Mouse (Mus musculus) spleen, postnatal 14 days (tissue): ENCODE results near the gene Cisd3.
A peak's percentile ranks its signal among the peaks of the same experiment; 100 is the strongest.
"Not testable (repeated sequence)": the region's sequence is repeated elsewhere in the genome, so short reads cannot be mapped to it uniquely, and the experiment has no call there.

Experiments used
- DNase-seq, 2 experiments: peaks; one replicate each; pipeline ENCODE4 v3.0.0; 2021 to 2022; ENCODE audit warnings: low spot score in 2 of 2

The Cisd3 gene

DNA sequence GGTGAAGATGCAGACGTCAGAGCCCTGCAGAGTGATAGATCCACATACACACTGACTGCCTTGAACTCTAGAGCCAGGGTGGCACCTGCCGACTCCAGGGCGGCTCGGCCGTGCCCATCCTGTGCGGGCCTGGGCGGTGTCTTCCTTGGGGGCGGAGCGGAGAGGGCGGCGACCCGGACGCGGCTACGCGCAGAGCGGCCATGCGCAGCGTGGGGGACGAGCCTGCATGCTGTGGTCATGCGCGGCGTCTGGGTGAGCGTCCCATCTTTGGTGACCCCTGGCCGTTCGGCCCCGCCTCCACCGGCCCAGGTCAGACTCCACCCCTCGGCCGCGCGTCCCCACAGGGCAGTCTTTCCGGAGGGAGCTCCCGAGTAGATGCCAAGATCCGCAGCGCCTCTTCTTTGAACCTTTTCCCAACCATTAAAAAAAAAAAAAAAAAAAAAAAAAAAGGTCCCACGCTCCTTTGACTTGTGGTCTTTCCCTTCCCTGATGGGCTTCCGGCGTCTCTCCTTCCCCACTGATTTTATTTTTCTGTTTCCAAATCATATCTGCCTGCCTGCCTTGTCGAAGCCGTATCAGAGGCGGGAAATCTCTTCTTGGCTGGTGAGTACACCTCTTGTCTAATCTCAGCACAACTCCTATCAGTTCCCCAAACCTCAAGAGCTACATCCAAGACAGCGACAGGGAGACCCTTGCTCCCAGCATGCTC, at the start of gene Cisd3:
Gene Cisd3 (plus strand): TSS at position 214 of the 709 bp plus-strand sequence.
- DNase-seq = peak; percentile 72 to 77

DNA sequence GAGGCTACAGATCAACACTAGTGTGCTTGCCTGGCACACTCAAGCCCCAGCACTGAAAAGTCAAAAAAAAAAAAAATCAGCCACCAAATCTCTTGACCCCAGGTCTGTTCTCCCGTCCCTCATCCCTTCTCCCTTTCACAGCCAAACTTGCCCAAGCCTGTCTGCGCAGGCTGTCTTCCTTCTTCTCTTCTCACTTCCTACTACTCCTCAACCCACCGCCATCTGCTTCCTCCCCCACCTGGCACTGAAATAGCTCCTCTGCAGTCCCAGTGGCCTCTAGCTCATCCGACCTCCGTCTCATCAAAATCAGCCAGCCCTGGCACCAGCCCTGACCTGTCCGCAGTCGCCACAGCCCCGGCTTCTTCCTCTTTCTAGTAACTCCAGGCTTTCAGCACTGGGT, 44.0 kb upstream of the Cisd3 start:
- DNase-seq = no peak

DNA sequence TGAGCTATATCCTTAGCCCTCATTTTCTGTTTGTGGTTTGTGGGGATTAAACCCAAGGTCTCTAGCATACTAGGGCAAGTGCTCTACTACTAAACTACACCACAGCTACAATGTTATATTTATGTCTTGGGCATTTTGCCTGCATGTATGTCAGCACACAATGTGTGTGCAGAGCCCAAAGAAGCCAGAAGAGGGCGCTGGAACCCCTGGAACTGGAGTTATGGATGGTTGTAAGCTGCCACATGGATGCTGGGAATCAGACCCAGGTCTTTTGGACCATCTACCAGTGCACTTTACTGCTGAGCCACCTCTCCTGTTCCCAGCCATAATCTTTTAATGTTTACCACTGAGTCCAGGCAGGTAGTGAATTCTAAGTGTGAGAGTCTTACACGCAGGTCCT, 42.9 kb upstream of the Cisd3 start:
- no peak for DNase-seq

DNA sequence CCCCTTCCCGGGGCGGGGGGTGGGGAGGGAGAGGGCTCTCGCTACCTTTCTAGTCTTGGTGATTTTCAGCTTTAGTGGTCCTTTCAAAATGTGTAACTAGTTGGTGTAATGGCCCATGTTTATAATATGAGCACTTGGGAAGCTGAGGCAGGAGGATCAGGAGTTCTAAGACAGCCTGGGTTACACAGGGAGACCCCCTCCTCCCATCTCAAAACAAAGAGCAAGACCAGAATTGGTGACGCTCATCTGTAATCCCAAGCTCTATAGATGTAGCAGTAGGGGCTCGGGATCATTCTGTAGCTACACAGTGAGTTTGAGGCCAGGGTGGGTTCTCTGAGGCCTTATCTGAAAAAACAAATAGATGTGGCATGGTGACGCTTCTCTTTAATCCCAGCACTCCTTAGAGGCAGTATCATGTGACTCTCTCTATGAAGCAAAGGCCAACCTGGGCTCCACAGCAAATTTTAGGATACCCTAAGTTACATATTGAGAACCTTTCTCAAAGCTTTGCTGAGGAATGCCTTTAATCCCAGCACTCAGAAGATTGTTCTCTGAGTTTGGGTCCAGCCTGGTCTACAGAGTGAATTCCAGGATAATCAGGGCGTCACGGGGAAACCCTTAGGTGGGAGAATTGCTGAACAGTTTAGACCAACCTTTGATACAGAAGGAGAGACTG, 42.1 kb upstream of the Cisd3 start:
- no peak for DNase-seq

DNA sequence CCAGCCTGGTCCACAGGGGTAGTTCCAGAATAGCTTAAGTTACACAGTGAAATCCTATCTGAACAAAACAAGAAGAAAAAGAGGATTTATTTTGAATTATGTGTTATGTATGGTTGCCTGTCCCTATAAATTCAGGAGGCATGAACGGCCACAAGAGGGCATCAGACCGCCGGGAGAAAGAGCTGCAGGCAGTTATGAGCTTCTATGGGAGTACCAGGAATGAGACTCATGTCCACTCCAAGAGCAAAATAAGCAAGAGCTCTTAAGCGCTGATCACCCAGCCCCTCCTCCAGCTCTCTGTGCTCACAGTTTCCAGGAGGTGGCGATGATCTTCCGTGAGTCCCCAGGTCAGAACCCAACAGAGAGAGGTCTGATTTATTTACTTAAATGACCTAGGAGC, 40.8 kb upstream of the Cisd3 start:
- DNase-seq = peak in 1 of 2 experiments; percentile 65

DNA sequence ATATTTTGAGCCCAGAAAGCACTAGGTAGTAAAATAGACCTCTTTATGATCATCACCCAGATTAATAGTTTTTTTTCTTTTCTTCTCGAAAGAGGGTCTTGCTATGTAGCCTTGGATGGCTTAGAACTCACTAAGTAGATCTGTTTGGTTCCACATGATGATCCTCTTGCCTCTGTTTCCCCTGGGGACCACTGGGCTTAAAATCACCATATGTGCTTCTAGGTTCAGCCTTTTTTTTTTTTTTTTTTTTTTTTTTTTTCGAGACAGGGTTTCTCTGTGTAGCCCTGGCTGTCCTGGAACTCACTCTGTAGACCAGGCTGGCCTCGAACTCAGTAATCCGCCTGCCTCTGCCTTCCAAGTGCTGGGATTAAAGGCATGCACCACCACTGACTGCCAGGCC, 37.1 kb upstream of the Cisd3 start:
- not testable (repeated sequence) for DNase-seq

DNA sequence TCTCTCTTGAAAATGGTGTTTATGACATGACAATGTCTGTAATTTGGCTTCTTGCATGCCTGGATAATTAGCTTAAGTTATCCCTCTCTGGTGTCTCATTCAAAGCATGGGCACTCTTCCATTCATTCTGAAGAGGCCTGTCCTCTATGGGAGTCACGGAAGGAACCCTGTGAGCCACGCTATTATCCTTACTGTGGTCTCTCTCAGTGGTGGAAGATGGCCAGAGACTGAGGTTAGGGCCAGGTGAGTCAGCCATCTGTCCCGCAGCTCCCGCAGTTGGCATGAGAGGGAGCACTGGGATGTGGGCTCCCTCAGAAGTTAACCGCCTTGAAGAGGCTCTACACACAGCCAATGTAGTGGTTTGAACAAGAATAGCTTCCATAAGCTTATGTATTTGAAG, 35.3 kb upstream of the Cisd3 start:
- no peak for DNase-seq

DNA sequence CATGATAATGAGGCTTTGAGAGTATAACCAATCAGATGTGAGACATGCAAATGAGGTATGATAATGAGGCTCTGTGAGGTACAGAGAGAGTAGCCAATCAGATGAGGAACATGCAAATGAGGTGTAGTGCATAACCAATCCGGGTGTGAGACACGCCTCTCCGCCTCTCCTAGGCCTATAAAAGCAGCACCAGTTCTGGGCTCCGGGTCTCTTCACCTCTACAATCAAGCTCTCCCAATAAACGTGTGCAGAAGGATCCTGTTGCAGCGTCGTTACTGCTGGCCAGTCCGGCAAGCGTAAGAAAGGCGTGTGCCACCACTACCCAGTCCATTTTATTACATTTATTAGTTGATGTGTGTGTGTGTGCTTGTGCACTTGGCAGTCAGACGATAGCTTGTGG, 32.2 kb upstream of the Cisd3 start:
- not testable (repeated sequence) for DNase-seq

DNA sequence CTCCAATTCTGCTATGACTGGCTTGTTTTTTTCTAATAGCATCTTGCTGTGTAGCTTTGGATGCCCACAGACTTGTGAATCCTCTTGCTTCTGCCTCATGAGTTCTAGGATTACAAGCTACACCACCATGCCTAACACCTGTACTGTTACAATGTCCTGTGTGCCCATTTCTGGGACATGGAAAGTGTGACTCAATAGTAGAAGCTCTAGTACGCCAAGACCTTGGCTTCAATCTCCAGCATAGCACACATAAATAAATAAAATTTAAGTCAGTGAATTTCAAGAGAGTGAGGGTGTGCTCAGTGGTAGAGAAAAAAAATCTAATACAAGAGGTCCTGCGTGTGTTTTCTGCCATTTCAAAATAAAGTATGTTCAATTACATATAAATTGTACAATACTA, 31.4 kb upstream of the Cisd3 start:
- DNase-seq = no peak

DNA sequence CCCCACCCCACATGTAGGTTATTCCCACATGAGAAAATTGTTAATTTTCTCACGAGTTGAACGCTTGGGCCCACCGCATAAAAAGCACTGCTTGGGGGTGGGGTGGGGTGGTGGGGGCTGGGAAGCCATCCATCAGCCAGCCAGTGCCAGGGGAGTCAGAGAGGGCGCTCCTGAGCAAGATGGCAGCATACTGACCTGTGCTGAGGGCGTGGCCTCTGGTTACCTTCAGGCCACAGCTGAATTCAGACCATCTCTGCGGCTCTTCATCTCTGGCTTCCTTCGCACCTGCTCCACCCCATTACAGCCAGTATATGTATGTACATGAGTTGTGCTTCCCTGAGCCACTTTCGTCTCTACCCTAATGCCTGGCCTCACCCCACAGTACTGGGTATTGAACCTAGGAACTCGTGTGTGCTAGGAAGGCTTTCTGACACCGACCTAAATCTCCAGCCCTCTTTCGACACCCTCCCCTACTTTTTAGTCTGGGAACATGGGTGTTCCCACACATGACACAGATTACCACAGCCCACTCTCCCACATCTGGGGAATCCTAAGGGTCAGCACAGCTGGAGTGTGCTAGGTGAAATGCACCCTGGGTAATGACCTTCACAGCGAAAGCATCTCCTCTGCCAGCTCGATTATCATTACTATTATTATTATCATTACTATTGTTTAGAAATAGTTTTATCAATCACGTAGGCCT, 29.2 kb upstream of the Cisd3 start:
- no peak for DNase-seq

DNA sequence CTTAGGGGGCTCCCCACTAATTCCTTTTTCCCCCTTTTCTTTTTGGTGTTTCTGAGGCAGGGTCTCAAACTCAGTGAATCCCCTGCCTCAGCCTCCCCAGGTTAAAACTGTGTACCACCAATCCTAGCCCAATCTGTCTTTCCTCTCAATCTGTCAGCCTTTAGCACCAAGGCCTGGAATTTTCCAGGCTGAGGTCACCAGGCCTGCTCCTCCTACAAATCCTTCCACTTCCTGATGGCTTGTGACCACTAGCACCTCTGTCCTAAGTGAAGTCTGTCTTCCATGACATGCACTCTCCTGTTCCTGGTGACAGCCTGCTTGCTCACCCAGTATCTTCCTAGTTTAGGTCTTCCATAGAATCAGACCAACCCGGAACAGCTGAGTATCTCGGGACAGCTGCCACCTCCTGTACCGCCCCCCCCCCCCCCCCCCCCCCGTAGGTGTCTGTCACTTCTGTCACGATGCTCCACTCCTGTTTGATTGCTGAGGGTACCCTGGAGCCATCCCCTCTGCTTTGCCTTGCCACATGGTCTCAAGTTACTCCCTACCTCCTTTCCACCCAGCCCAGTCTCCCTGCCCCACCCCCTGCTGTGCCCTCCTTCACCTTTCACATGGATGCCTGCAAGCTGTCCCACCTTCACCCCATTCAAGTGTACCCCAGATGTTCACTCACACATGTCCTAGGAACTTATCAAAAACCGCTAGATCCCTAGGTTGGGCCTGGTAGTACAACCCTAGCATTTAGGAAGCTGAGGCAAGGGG, 28.3 kb upstream of the Cisd3 start:
- DNase-seq = no peak

DNA sequence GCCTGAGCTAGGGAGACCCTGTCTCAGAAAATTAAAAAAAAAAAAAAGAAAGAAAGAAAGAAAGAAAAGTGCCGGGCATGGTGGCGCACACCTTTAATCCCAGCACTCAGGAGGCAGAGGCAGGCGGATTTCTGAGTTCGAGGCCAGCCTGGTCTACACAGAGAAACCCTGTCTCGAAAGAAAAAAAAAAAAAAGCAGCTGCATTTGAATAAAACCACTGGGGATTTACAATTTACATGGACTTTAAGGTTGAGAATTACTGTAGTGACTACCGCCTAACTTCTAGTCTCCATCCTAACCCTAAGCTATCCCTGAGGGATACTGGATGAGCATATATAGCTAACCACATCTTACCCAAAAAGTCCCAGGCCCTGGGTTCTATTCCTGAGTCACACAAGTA, 27.7 kb upstream of the Cisd3 start:
- DNase-seq = not testable (repeated sequence)

DNA sequence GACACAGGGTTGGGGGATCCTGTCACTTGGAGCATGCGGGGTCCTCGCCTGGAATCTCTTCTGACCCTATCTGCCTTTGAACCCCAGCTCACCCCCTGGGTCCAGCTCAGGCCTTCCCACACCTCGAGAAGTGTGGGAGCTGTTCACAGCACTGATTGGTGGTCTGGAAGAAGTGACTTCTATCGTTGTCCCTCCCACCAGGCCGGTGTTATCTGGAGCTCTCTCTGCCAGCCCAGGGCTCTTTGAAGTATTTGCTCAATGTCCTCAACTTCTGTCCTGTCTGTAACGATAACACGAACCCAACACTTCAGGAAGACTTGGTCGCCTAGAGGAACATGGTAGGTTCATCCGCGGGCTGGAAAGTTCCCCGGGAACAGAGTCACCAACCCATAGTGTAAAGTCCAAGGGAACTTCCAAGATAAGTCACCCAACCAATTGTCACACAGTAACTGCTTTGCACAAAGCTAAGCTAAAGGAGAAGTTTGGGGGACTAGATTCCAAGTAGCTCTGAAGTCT, 26.8 kb upstream of the Cisd3 start:
- DNase-seq = no peak

DNA sequence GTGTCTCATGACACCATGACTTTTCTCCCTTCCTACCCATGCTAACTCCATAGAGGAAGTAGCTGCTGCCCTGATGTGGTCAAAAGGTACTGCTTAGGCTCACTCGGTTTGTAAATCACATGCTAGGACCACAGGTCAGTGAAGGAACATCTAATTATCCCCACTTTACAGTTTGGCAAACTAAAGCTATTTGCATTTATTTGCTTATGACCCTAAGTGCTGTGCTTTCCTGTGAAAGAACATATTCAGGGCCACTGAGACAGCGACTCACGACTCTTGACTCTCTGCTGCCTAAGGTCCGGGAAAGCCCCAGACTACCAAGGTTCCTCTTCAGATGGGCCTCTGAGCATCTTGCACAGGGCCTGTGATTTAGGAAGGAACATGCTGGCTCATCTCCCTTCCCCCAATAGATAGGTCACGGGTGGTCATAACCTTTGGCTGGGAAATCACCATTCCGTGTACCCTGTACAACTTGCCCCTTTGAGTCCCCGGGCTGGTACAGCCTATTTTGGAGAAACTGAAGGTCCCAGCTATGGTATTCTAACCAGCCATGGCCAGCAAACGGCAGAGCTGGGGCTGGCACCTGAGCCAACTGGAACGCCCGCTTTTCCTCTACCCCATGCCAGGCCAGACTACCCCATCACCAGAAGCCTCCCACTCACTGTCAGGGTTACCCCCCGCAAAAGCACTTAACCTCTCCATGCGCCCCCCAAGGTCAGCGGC, 26.2 kb upstream of the Cisd3 start:
- DNase-seq = peak in 1 of 2 experiments; percentile 40

DNA sequence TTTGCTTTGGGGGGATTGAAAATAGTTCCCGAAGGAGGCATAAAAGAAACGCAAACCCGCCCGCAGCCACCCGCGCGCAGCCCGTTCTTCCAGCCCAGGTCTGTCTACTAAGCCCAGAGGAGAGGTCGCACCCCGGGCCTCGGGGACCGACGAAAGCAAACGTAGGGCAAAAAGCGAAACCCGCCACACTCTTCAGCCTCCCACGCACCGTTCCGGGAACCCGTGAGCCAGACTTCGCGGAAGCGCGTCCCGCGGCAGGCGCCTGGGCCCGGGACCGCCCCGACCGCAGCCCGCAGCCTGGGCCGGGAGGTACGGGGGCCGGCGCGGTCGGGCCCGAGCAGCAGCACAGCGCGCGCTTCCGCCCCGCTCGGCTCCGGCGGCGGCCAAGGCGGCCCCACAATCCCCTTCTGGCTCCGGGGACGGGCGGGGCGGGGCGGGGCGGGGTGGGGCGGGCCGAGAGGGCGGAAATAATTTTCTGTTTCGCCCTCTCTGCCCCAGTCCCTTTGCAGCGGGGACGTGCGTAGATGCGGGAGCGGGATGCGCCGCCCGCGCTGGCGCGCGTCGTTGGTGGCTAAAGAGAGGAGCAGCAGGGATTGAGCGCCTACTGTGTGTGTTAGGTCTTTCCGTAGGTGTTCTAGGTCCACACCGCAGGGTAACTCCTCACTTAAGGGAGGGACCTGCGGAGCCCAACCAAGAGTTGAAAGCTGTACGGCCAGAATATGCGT, 25.5 kb upstream of the Cisd3 start:
- DNase-seq = peak; percentile 48 to 56

DNA sequence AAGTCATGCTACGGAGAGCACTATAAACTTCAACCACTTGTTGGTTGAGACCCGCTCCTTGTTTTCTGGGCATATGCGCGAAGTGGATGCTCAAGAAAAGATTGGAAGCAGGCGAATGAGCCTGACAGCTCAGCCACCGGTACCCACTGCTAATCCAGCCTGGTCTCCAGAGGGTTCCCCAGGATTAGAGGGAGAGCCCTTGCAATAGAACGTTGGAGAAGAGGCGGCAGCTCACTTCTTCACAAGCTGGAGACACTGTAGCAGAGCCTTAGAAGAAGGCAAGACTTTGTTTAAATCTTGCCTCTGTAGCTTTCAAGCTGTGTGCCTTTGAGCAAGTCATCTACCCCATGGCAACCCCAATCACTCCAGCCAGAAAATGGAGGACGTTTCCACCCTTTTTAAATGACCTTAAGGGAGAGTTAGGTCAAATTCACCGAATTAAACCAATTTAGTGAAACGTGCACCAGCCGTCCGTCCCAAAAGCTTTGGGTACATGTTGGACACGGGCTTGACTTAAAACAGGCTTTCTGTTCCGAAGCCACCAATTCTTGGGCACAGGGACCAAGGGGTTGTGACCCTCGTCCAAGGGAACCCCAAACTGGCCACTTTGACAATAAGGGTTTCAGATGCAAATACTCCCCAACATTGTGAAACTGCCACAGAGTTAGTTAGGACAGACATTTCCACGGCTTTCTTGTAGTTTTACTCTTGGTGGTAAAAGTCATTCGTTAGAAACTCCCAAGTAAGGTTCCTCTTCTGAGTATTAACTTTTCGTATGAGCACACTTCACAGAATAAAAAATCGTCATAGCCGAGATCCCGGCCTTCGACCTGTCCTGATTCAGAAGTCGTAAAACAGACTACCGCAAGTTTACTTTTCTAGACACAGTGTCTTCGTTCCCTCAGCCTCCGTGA, 24.6 kb upstream of the Cisd3 start:
- DNase-seq = no peak

DNA sequence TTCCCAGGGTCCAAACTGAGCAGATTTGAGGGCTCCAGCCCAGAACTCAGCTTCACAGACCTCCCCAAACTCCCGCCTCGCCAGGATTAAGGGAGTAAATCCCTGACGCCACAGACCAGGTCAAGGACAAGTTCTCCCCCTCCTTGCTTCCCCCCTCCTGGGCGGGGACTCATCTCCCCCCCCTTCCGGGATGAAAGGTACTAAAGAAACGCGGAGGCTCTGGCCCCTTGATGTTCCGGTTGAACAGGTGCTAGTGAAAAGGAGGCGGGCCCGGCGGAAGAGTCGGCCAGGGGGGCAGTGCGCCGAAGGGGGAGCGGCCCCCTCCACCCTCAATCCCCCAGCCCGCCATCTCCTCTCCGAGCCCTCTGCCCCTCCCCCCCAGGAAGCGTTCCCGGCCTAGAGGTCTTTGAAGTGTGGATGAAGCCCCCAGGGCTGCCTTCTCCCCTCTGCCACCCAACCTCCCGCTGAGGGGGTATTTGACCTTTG, 23.9 kb upstream of the Cisd3 start:
- DNase-seq = peak in 1 of 2 experiments; percentile 45

DNA sequence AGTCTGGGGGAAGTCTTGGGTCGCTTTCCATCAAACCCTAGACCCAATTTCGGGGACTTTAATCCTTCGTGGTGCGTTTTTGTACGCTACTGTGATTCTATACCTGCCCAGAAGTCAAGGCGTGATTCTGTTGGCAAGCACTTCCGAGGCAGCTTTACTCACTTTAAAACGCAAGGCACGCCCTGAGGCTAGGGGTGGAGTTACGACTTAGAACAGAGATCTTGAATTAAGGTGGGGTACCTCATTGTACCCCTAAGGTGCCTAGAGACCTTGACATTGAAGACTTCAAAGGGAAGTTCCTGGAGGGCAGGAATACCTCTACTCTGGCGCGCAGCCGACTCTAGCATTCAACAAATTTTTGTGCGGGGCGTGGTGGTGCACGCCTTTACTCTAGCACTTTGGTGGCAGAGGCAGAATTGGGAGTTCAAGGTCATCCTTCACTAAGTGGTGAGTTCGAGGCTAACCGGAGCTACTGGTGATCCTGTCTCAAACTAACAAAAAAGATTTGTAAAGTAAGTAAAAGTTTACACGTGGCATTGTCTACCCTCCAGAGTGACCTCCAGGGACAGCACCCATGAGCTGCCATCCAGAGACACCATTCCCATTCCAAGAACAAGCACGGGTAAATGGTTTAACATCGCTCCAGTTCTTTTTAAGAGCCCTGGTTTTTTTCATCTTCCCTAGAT, 23.3 kb upstream of the Cisd3 start:
- peak in 1 of 2 experiments; percentile 25 for DNase-seq
